Comparison of ENCODE assay signal across 8 mouse cellular contexts in genomic region chr14:49348897-49349250, GRCm38 (mm10).
DNase-seq lines count a peak whose midpoint lies in the region; TF ChIP-seq lines count a peak whose summit lies in the region.

No protein-coding gene starts in this region.

- peak; percentile 3 for DNase-seq in heart, adult 8-10 months (ENCODE audit: low spot score)
- no peak for DNase-seq in heart, adult 9 months (ENCODE audit: low spot score in 2 of 2)
- DNase-seq in thymus, adult 2 months, result peak; percentile 15
- no peak for DNase-seq in thymus, adult 18-20 months
- DNase-seq in cerebellum, adult 9-11 months, result peak; percentile 28
- DNase-seq in kidney, adult 8-10 months, result peak; percentile 55 to 86
- DNase-seq in lung, postnatal 36 days, result peak; percentile 54
- no peak for DNase-seq in natural killer cell, adult 2 months (ENCODE audit: low spot score in 2 of 2)

- no peak overlapping the region for H3K4me3 ChIP-seq in thymus, adult 2 months (ENCODE audit: control insufficient read depth, insufficient read depth, low read length)

- H3K36me3 ChIP-seq in thymus, adult 2 months (ENCODE audit: control insufficient read depth, insufficient read depth, low read length), result no peaks in the 10 kb centered on the region

- no peak for TF ChIP-seq POLR2A in thymus, adult 2 months (IDR thresholded peaks at IDR 0.05; ENCODE audit: control insufficient read depth, extremely low read depth, insufficient read depth, low read length, poor library complexity)

- 82% methylated on average over 1 of the region's 1 CpGs for WGBS in thymus, adult 2 months

- no peaks in the 10 kb centered on the region for H3K27me3 ChIP-seq in thymus, adult 2 months (ENCODE audit: control insufficient read depth, insufficient read depth, low read length)

- no peak overlapping the region for H3K27ac ChIP-seq in thymus, adult 2 months (ENCODE audit: control insufficient read depth, insufficient read depth, low read length)

- no peak for TF ChIP-seq CTCF in thymus, adult 2 months (IDR thresholded peaks at IDR 0.05; ENCODE audit: borderline replicate concordance, control insufficient read depth, extremely low read depth, insufficient read depth, low read length, poor library complexity)

- no peaks in the 10 kb centered on the region for H3K4me1 ChIP-seq in thymus, adult 2 months (replicated peaks; ENCODE audit: control insufficient read depth, insufficient read depth, low read length)

Comparison
In these comparisons a context has a peak if more than half of its experiments do, and no peak if none do; other contexts are left out.
1. DNase-seq: peak in heart, adult 8-10 months (single experiment), thymus, adult 2 months (single experiment), cerebellum, adult 9-11 months (single experiment), kidney, adult 8-10 months (2 of 2) and lung, postnatal 36 days (single experiment); none in heart, adult 9 months (0 of 2), thymus, adult 18-20 months (0 of 2) and natural killer cell, adult 2 months (0 of 2).